Mouse (Mus musculus): ENCODE results near the gene Sdk1. TPM values are rescaled to one million over a fixed set of nuclear protein-coding genes. Genes with fewer than 3 reads are reported as not detected.
A peak's percentile ranks its signal among the peaks of the same experiment; 100 is the strongest.

The Sdk1 gene
- polyA plus RNA-seq (2017; shearing (Covaris generic)): not detected

DNA sequence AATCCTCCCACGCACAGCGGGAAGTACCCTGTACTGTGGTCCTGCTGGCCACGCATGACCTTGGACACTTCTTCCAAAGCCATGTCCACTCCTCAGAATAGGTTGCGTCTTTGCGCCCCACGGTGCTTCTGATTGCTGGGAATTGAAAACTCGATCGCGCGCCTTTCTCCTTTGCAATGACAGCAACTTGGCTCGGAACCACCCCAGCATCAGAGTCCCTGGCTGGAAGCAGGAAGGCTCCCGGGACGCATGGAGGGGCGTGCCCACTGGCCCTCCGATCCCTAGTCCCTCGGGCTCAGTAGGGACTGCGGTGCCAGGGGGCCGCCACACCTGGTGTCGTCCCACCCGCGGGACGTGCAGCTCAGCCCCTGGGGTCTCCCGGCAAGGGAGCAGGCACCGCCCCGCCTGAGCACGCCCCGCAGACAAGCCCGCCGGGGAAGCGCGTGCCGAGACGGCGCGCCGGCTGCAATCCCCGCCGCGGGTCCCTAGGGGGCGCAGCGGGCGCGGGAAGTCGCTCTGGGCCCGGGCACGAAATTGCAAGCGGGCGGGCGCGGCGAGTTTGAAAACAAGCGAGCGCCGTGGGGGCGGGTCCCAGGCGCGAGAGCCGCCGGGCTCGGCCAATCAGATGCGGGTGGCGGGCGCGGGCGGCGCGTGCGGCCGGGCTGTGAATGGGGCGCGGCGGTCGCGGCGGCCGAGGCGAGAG is at the start of gene Sdk1:
Gene Sdk1 (plus strand): TSS at position 650 of the 703 bp plus-strand sequence.
- ATAC-seq: peak; percentile 92

DNA sequence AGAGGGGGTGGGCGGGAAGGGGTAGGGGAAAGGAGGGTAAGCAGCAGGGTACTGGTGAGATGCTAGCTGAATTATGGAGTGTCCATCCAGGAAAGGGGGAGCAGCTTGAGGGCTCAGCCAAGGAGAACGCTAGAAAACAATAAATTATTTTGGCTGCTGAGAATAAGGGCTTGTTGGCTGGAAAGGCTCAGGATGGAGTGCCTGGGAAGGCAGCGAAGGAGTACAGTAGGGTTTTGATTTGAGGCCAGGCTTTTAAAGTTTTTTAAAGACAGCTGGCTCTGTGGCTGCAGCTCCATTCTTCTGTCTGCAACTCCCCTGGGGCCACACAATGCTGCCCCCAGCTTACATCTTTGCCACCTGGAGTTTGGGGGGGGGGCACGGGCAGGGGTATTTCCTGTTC is 44.0 kb upstream of the Sdk1 start:
- no peak for ATAC-seq

GRCm38 (mm10) chr5:141202276-141203065 is 38.8 kb upstream of the Sdk1 start:
- no peak for ATAC-seq

DNA sequence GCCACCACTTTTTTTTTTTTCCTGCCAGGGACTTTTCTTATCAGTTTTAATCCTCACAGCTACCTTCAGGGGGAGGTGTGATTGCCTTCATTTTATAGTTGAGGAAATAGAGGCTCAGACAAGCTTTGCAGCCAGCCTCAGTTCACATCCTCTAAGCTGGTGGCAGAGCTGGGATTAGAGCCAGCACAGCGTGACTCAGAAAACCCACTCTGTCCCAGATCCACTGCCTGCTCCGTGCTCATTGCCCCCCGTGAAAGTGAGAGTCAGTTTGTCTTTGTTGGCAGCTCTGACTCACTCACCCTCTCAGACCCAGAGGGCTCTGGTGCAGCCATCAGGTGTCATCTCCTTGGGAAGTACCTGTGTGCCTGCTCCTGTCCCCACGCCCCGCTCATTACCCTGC is 34.2 kb upstream of the Sdk1 start:
- no peak for ATAC-seq

DNA sequence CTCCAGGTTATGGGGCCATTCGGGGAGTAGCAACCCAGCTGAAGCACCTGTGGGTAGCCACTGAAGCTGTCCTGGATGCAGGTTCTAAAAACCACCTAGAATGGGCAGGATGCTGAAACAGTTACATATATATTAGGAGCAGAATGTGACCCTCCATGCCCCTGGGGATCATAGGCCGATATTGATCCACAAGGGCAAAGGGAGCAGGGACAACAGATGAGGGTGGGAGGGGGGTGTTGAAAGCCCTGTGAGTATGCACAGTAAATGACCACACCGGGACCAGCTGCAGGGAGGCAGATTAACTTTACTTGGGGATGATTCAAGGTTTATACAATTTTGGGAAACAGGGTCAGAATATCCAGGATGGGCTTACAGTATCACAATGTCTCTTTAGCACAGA is 16.0 kb upstream of the Sdk1 start:
- no peak for ATAC-seq

DNA sequence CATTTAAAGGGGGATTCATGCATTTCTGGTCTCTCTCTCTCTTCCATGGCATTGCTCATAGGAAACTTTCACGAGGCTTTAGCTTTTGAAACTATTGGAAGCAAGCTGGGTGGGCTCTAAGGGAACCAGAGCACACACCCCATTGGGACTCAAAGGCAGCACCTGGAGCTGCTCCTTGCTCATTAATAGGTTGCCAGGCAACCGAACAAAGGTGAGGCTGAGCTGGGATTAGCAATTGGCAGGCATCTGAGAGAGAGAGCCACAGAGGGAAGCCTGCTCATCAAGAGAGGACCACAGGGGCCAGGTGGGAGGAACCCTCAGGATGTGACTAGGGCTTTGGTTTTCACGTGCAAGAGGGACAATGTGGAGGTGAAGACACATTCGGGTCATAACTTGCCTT is 7.0 kb upstream of the Sdk1 start:
- ATAC-seq: no peak

DNA sequence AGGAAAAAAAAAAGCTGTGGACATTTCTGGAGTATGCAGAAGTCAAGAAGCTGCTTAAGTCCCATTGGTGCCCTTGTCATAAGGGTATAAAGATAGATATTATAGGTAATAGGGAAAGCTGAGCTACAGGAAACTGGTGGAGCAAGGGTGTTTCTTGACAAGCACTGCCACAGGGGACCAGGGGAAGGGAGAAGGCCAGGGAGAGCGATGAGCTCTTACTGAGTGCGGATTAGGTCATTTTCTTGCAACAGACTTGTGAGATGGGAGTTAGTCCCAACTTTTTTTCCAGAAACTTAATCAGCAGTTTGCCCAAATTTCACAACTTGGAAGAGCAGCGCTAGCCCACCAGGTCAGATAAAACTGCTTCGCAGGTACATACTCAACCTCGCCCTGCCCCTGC is 1.9 kb upstream of the Sdk1 start:
- no peak for ATAC-seq

DNA sequence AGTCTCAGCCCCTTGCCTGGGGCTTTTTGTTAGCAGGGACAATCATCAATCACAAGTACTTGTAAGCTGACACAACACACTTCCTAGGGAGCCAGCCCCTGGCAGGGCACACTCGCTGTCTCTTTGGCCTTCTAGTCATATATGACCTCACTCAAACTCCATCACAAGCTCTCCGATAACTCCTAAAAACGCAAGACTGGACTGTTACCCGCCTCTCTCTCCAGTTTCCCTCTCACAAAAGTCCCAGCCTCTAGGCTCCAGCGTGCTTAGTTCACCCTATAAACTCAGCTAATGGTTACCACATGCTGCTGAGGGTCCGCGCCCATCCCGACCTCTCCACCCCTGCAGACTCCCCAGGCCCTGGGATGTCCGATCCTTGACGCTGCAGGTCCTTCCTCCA is 849 bp upstream of the Sdk1 start:
- no peak for ATAC-seq

GRCm38 (mm10) chr5:141241645-141242284 is 475 bp downstream of the Sdk1 start:
- ATAC-seq: no peak

DNA sequence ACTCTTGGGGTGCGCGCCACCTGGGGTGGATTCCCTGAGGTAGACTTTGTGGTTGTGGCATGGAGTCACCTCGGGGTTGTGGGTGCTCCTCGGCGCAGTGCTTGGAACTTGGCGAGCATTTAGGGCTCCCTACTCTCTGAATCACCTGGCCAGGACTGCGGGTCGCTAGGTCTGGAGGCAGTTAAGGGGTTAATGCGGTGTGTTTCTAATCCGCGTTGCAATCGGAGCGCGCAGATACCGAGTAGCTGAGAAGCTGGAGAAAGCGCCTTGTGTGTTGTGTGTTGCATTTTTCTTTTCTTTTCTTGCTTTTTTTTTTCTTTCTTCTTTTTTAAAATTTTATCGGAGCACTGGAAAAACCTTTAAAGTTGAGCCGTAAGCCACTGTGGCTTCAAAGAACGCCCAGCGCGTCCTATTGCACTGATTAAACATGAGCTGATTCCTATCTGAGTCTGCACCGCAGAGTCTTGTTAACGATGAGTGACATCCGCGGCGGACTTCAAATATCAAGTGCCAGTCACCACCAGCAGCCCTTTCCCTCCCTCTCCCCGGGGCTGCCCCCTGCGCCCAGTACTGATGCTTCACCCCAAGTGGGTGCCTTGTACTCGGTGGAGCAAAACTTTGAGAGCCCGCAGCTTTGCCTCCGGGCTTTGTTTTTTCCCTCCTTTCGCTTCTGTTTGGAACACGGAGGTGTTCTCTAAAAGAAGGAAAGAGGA is 2.1 kb downstream of the Sdk1 start:
- no peak for ATAC-seq

GRCm38 (mm10) chr5:141264253-141264652 is 23.0 kb downstream of the Sdk1 start:
- no peak for ATAC-seq

- ATAC-seq: no peak
Measured at GRCm38 (mm10) chr5:141277112-141277511, 35.8 kb downstream of the Sdk1 start.

DNA sequence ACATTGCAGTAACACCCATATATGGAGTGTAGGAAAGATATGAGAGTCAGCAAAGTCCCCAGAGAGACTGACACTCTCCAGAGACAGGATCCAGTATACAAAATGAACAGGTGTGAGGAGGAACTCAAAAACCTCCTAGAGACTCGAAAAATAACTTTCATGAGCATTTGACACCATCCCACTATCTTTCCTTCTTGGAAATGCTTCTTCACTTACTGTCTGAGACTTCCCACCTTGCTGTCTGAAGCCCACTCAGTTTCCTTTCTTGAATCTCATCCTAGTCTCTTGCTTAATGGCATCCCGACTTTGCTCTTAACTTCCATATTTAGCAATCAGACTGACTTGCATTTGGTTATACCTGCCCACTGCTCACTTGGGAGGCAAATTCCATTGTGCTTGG is 40.5 kb downstream of the Sdk1 start:
- ATAC-seq: no peak

DNA sequence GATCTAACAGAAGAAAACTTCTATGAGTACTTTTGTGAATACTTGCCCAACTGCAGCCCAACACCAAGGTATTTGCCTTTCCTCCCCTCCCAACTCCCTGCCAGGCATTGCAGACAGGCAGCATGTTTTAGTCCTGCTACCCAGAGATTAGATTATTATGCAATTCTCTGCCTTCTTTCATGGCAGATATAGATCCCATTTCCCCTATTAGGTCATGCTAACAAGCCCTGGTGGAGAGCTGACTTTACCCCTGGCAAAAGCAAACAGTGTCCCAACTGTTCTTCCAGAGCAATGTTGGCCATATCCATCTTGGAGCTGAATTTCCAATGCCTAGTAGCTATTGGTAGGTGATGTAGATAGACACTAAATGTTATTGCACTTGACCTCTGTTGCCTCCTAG is 48.3 kb downstream of the Sdk1 start:
- ATAC-seq: no peak

- ATAC-seq: no peak
Measured at GRCm38 (mm10) chr5:141295240-141295639, 54.0 kb downstream of the Sdk1 start.

DNA sequence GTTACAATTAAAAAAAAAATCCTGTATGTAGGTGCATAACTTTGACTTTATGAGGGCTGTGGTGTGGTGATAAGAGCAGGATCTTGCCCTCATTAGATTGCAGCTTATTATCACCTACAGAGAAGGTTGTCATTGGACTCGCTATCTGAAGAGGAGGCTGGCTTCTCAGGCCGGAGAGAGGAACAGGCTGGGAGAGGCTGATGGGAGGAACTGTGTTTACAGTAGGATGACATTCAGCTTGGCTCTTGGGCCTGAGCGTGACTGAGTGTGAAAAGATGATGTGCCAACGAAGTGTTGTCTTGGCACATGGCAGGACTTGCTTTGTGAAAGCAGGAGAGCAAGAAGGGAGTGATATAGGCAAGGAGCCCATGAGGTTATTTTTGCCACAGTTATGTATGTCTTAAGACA is 61.0 kb downstream of the Sdk1 start:
- ATAC-seq: no peak

DNA sequence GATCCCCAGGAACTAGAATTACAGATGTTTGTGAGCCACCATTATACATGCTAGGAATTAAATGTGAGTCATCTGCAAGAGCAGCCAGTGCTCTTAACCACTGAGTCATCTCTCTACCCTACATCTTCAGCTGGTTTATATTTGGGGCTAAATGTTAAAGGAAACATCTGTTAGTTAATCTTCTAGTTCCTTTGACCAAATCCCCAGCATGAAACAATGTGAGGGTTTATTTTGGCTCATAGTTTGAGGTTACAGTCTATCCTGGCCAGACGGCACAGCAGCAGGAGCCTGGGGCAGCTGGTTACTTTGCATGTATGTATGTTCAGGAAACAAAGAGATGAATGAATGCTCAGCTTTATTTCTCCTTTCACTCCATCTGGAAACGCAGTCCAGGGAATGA is 62.5 kb downstream of the Sdk1 start:
- ATAC-seq: no peak

DNA sequence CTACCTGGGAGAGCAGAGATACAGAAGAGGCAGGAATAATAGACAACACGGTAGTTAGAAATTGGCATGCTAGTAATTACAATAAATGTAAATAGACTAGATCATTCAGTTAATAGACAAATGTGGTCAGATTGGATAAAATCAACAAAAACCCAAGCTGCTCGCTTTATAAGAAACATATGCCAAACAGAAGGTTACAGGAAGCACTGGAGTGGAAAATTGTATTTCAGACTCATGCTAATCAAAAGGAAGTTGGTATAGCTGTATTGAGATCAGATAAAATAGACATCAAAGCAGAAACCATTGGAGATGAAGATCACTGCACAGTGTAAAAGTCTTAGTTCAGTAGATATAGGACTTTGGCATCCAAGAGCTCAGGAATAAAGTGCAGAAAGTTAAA is 63.4 kb downstream of the Sdk1 start:
- ATAC-seq: no peak

DNA sequence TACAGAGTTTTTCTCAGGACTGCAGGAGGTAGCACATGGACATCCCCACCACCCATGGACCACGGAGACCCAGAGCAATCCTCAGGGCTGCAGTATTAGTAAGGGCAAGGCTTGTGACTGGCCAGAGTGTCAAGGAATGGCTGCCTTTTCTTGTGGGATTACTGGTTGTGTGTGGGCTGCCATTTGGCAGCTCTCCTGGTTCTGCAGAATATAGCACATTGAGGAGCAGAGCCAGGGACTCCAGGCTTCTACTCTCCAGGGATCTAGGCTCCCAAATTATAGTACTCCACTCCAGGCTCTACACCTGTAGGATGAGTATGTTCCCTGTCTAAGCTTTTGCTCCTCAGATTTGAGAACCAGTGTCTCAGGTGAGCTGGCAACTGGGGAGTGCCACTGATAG is 69.4 kb downstream of the Sdk1 start:
- ATAC-seq: no peak

DNA sequence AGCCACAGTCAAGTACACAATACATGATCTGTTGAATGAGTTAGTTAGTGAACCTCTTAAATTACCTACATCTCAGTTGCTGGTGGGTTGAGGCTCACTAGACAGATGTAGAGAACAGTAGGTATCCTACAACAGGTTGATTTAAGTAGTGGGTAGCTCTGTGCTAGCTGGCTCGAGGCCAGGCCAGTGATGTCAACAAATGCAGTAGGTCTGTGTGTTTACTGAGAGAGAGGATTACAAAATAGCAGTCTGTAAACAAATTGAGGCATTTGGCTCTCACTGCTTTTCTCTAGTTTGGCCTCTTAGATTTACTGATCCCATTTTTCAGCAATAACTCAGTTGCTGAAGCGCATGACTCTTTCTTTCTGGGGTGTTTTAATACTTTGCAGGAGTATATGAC is 70.5 kb downstream of the Sdk1 start:
- ATAC-seq: no peak

DNA sequence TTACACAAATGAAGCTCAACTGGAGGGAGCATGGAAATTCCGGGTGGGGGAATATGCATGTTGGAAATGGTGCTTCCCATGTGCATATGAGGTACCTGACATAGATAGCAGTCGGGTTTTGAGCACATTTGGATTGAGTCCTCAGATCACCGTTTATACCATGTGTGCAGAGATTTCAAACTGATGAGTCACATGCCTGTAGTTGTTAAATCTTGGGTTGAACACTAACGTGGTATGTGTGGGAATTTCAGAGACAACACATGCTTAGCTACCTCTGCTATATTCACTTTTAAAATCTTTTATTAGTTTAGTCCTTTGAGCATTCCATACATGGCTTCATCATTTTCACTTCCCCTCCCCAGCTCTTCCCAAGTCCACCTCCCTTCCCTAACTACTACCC is 71.0 kb downstream of the Sdk1 start:
- no peak for ATAC-seq

DNA sequence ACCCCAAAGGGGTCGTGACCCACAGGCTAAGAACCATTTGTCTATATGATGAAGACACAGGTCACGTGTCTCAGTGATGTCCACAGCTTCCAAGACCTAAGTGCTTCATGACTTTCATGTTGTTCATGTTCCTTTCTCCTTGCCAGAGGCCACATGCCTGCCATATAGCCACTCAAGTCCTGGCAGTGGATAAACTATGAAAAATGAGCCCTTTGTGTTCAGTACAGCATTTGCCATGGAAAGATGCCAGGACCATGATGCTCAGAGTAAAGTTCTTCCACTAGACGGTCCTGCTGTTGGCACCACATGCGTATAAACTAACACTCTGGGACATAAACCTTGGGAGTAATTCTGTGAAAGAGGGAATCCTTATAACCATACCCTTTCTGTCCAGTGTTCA is 75.8 kb downstream of the Sdk1 start:
- no peak for ATAC-seq

GRCm38 (mm10) chr5:141324910-141325309 is 83.6 kb downstream of the Sdk1 start:
- no peak for ATAC-seq
